Mouse (Mus musculus): Measurements from ENCODE around the gene Phf20.

DNA sequence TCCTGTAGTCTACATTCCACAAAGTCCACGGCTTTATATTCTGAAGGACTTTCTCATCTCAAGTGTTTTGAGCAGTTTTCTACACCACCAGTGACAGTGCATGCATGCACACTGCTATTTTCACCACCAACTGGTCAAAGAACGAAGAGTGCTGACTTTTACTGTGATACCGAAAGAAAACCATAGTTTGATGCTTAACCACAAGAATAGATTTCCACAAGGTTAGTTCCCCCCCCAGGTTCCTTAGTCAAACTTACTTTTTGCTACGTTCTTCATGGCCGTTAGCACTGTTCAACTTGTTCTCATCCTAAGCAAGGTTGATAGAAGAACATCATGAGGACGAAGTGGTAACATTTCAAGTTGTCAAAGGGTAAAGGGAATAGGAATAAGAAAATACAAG lies 19.2 kb upstream of the Phf20 start:
- TF ChIP-seq CTCF (IDR thresholded peaks at IDR 0.05) (no peak), EP300 (IDR thresholded peaks at IDR 0.05) (no peak)

All from lung, postnatal 0 days (tissue).